Mouse (Mus musculus) heart, postnatal 10 days (tissue): ENCODE measurements at regions not wholly inside any gene's neighbourhood (a gene's known extent, or its start where the extent isn't known, plus 50 kb on each side); places are given as distances from the start of the nearest gene placed in this dataset.
A peak's percentile ranks its signal among the peaks of the same experiment; 100 is the strongest.

Source experiments
- DNase-seq, 2 experiments: peaks; one replicate each; pipeline ENCODE4 v3.0.0; 2021
- intact Hi-C: fragments of 180-260 bp; cut with DNase I; formaldehyde crosslinking; loops from one replicate; pipeline ENCODE4 v1.15.1; 2025

DNA sequence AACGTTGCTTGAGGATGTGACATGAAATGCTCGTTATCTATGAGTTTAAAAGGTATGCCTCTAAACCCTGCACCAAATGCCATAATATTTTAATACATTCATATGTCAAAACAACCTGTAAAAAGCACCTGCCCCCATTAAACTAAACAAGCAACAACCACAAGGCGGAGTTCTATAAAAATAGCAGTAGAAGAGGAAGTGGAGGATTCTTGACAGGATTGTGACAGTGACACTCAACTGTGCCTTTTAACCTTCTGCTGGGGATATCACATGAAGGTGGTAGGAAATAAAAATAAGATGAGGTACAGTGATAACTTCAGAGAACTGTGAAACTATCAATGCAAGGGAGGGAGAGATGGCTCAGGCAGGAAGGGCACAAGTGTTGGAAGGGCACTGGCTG lies 58.6 kb upstream of the Dbx2 start:
- intact Hi-C loops: no loop called here
- DNase-seq: no peak

DNA sequence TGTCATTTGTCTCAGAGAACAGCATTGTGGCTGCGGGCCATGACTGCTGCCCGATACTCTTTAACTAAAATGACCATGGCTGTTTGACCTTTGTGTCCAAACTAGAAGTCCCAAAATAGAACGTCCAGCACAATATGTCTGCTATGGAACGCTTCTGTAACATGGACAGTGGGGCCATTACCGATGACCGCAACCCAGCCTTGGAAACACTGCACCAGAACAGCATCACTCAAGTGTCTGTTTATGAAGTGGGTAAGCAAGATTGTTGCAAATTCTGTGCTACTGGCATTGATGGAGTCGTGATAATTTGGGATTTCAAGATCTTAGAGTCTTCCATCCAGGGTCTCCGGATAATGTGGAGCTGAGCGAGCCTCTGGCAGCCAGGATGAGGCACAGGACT lies 60.2 kb upstream of the Dbx2 start:
- intact Hi-C loops: no loop called here
- no peak for DNase-seq

DNA sequence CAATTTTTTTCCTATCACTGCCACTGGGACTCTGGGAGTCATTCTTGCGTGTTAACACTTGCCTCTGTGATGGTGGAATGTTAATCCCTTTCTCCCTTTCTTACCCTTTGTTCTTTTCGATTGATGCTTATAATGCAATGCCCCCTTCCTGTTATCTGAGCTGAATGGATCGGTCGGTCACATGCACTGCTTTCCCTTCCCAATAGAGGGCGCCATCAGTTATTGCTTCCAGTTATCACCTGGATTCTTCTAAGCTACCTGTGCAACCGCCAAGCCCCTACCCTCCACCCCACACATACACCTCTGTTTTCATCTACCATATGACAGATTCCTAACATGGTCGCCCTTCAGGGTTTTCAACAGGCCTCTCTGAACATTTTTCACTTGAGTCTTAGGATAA lies 66.9 kb upstream of the Ano6 start:
- DNase-seq: no peak
- intact Hi-C loops: no loop called here

DNA sequence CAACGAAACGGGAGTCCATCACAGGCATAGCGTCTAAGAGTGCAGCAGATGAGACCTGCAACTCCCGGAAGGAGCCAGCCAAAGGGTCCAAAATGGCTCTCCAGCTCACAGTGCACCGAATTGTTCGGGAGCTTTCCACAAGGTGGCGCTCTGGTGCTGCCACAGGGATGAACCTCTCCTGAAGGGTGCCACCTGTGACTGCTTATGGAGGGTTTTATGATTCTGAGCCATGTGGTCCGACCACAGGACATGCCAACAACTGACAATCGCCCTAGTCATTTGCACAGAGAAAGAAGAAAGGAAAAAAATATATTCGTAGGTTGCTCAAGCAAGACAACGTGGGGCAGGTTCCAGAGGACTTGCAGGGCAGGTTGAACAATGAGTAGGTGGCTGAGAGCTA lies 64.8 kb upstream of the Ano6 start:
- intact Hi-C loops: no loop called here
- peak; percentile 73 to 84 for DNase-seq

DNA sequence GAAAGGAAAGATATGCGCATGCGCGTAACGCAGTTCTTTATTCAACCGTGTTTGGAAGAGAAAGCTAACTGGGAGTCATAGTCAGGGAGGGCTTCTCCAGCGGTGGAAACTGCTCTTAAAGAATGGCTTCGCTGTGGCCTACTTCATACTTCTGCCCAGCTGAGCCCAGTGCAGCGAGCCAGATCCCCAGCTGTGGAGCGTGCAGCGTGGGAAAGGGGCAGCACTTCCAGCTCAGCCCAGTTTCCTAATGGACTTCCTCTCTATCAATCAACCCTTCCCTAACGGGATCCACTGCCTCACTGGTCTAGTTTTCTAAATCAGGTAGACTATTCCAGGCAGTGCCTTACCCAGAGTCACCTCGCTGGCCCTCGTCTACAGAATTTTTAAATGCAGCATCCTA lies 64.1 kb upstream of the Ano6 start:
- intact Hi-C loops: no loop called here

DNA sequence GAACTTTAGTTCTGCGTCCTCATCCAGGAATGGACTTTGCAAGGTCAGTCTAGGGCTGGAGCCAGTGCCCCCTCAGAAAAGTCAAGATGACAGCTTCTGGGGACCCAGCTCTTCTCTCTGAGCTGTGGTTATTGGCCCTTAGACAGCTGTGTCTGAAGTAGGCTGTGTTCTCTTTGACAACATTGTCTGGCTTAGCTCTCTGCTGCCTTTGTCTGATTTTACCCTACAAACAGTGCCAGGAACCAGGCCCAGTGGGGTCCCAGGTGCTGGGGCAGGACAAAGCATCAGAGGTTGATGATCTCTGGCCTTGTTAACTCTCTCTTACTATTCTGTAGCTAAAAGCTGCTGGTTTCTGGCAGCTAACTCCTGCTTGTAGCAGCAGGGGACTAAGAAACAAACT lies 54.9 kb upstream of the Ano6 start:
- no peak for DNase-seq
- intact Hi-C loops: no loop called here

More for the DNA sequence above, 64.1 kb upstream of the Ano6 start:
- DNase-seq: peak; percentile 54 to 67
